In the genomic region with DNA sequence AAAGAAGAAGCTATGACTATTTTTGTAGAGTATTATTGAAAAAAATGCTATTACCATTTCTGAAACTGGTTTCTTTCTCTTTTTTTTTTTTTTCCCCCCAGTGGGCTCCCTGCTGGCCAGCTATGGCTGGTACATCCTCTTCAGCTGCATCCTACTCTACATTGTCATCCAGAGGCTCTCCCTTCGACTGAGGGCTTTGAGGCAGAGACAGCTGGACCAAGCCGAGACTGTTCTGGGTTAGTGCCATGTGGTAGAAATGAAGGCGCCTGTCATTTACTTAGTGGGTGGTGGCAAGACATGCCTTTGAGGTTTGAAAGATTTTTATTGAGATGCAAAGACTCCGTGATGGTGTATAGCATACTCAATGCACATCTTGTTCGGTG, we compare ENCODE assay signal across 8 mouse cellular contexts. TPM values are rescaled to one million over a fixed set of nuclear protein-coding genes. Genes with fewer than 3 reads are reported as not detected.
DNase-seq lines count a peak whose midpoint lies in the region; ATAC-seq lines count a peak whose summit lies in the region.

No protein-coding gene starts in this region.

- H3K4me3 ChIP-seq in kidney, embryonic 15.5 days (replicated peaks): peak overlapping the region; percentile 80
- H3K4me3 ChIP-seq in heart, embryonic 15.5 days: peak overlapping the region; percentile 71
- H3K4me3 ChIP-seq in macrophage (ENCODE audit: inconsistent target): peak overlapping the region; percentile 84

- H3K79me2 ChIP-seq in macrophage (ENCODE audit: inconsistent target): peaks cover 54% of the 10 kb centered on the region

- H3K27me3 ChIP-seq in kidney, embryonic 15.5 days: no peaks in the 10 kb centered on the region
- H3K27me3 ChIP-seq in heart, embryonic 15.5 days: no peaks in the 10 kb centered on the region

- no peak for DNase-seq in kidney, postnatal 25 days
- peak; percentile 10 for DNase-seq in R1 (ENCODE audit: low read depth, low spot score)
- DNase-seq in frontal cortex, postnatal 14 days (ENCODE audit: low spot score in 2 of 2): no peak
- DNase-seq in Muller cell, postnatal 12 days (ENCODE audit: inconsistent ontology term): no peak
- no peak for DNase-seq in thymus, postnatal 25 days

- H3K9ac ChIP-seq in kidney, embryonic 15.5 days: peak overlapping the region; percentile 71
- peak overlapping the region; percentile 68 for H3K9ac ChIP-seq in heart, embryonic 15.5 days

- H3K27ac ChIP-seq in kidney, embryonic 15.5 days: peak overlapping the region; percentile 91
- peak overlapping the region; percentile 79; the same call in 1 of the 2 replicates for H3K27ac ChIP-seq in heart, embryonic 15.5 days
- H3K27ac ChIP-seq in macrophage: peak overlapping the region; percentile 70

- peaks cover 56% of the 10 kb centered on the region for H3K36me3 ChIP-seq in kidney, embryonic 15.5 days
- H3K36me3 ChIP-seq in heart, embryonic 15.5 days: peaks cover 36% of the 10 kb centered on the region
- peaks cover 36% of the 10 kb centered on the region; the same call in 1 of the 2 replicates for H3K36me3 ChIP-seq in macrophage (ENCODE audit: inconsistent target)

- WGBS in kidney, embryonic 15.5 days: 40% methylated on average over 5 of the region's 5 CpGs
- WGBS in heart, embryonic 15.5 days: 36% methylated on average over 5 of the region's 5 CpGs
- WGBS in macrophage (ENCODE audit: missing documents): 34% methylated on average over 5 of the region's 5 CpGs

- H3K4me2 ChIP-seq in kidney, embryonic 15.5 days: peak overlapping the region; percentile 81
- H3K4me2 ChIP-seq in heart, embryonic 15.5 days: peak overlapping the region; percentile 75

- H3K9me3 ChIP-seq in kidney, embryonic 15.5 days (replicated peaks): no peaks in the 10 kb centered on the region
- H3K9me3 ChIP-seq in heart, embryonic 15.5 days (replicated peaks): no peaks in the 10 kb centered on the region

- ATAC-seq in kidney, embryonic 15.5 days (replicated peaks; ENCODE audit: low FRiP score): no peak
- no peak for ATAC-seq in heart, embryonic 15.5 days (replicated peaks; ENCODE audit: insufficient number of reproducible peaks, insufficient read depth, low FRiP score, low read depth)

- peaks cover 33% of the 10 kb centered on the region for H3K4me1 ChIP-seq in kidney, embryonic 15.5 days
- H3K4me1 ChIP-seq in heart, embryonic 15.5 days (replicated peaks): peaks cover 18% of the 10 kb centered on the region

RNA-seq across cellular contexts. Expression of a gene that starts 0.8 kb away (rescaled TPM):
- 107 and 117 TPM in 2 replicates for polyA plus RNA-seq in kidney, embryonic 15.5 days (2015; fragmentation: Nextera tagmentation; extraction: Ambion mirVana)
- 64.5 and 70.4 TPM in 2 replicates for polyA plus RNA-seq in heart, embryonic 15.5 days (2015; fragmentation: Nextera tagmentation; extraction: Ambion mirVana)
- total RNA-seq in macrophage (2018; cell fraction: chromatin; rRNA removed): 10 to 100 TPM; 10.2 to 38.6 (median 22.3) TPM
- total RNA-seq in macrophage (2018; cell fraction: cytosol; rRNA removed): 100 to 1,000 TPM in 11 of 26 experiments, 10 to 100 TPM in 15; 75.1 to 130 (median 94.4) TPM
- total RNA-seq in macrophage (2018; cell fraction: nucleus; rRNA removed): 100 to 1,000 TPM in 3 of 26 experiments, 10 to 100 TPM in 23; 21.6 to 122 (median 74.0) TPM
- polyA plus RNA-seq in macrophage (2018): 70.7 to 94.6 TPM (median 87.3 TPM) in 3 replicates

RNA-seq across cellular contexts. Expression of a gene that starts 21.4 kb away (rescaled TPM):
- polyA plus RNA-seq in kidney, embryonic 15.5 days (2015; fragmentation: Nextera tagmentation; extraction: Ambion mirVana): 184 and 190 TPM in 2 replicates
- polyA plus RNA-seq in heart, embryonic 15.5 days (2015; fragmentation: Nextera tagmentation; extraction: Ambion mirVana): 86.1 and 90.1 TPM in 2 replicates
- 10 to 100 TPM in 25 of 26 experiments, 1 to 10 TPM in 1; 9.0 to 57.9 (median 31.0) TPM for total RNA-seq in macrophage (2018; cell fraction: chromatin; rRNA removed)
- total RNA-seq in macrophage (2018; cell fraction: cytosol; rRNA removed): 10 to 100 TPM; 18.1 to 43.4 (median 27.6) TPM
- total RNA-seq in macrophage (2018; cell fraction: nucleus; rRNA removed): 10 to 100 TPM; 12.4 to 48.7 (median 20.8) TPM
- 20.5 to 65.1 TPM (median 22.8 TPM) in 3 replicates for polyA plus RNA-seq in macrophage (2018)

RNA-seq across cellular contexts. Expression of a gene that starts 29.1 kb away (rescaled TPM):
- 15.8 and 16.1 TPM in 2 replicates for polyA plus RNA-seq in kidney, embryonic 15.5 days (2015; fragmentation: Nextera tagmentation; extraction: Ambion mirVana)
- 12.7 and 13.4 TPM in 2 replicates for polyA plus RNA-seq in heart, embryonic 15.5 days (2015; fragmentation: Nextera tagmentation; extraction: Ambion mirVana)
- total RNA-seq in macrophage (2018; cell fraction: chromatin; rRNA removed): 1 to 10 TPM in 21 of 26 experiments, under 1 TPM in 4, not detected in 1; 0.31 to 8.8 (median 2.2) TPM
- total RNA-seq in macrophage (2018; cell fraction: cytosol; rRNA removed): 1 to 10 TPM; 3.3 to 10.0 (median 6.5) TPM
- total RNA-seq in macrophage (2018; cell fraction: nucleus; rRNA removed): 10 to 100 TPM in 8 of 26 experiments, 1 to 10 TPM in 18; 2.8 to 16.0 (median 7.8) TPM
- 4.8 to 6.6 TPM (median 5.3 TPM) in 3 replicates for polyA plus RNA-seq in macrophage (2018)

RNA-seq across cellular contexts. Expression of a gene that starts 36.8 kb away (rescaled TPM):
- polyA plus RNA-seq in kidney, embryonic 15.5 days (2015; fragmentation: Nextera tagmentation; extraction: Ambion mirVana): not detected in 2 replicates
- not detected in 2 replicates for polyA plus RNA-seq in heart, embryonic 15.5 days (2015; fragmentation: Nextera tagmentation; extraction: Ambion mirVana)
- total RNA-seq in macrophage (2018; cell fraction: chromatin; rRNA removed): not detected
- not detected for total RNA-seq in macrophage (2018; cell fraction: cytosol; rRNA removed)
- total RNA-seq in macrophage (2018; cell fraction: nucleus; rRNA removed): not detected
- not detected in 3 replicates for polyA plus RNA-seq in macrophage (2018)
